Mouse (Mus musculus) ES-Bruce4 (cell line): ENCODE measurements around the gene Sh3d19. TPM values are rescaled to one million over a fixed set of nuclear protein-coding genes. Genes with fewer than 3 reads are reported as not detected.

ENCODE experiments used
- H3K27ac ChIP-seq: 2 replicates; pipeline ENCODE4 v1.5.1; 2012; ENCODE audit warnings: low read length, inconsistent platforms; ENCODE audit not compliant: insufficient read depth
- H3K27me3 ChIP-seq: 2 replicates; pipeline ENCODE4 v1.6.1; 2012; ENCODE audit warnings: mild to moderate bottlenecking, low read length, inconsistent platforms; ENCODE audit not compliant: control insufficient read depth, poor library complexity, insufficient read depth, severe bottlenecking
- H3K36me3 ChIP-seq: 2 replicates; pipeline ENCODE4 v1.6.1; 2012; ENCODE audit warnings: inconsistent platforms, mild to moderate bottlenecking, low read length, moderate library complexity; ENCODE audit not compliant: control insufficient read depth, poor library complexity, insufficient read depth, severe bottlenecking
- H3K4me1 ChIP-seq: one replicate; pipeline ENCODE4 v1.8.1; 2011; ENCODE audit warnings: low read length; ENCODE audit not compliant: control insufficient read depth, insufficient read depth
- H3K4me3 ChIP-seq: 2 replicates; pipeline ENCODE4 v1.5.1; 2011; ENCODE audit warnings: low read depth, mild to moderate bottlenecking, low read length
- H3K9ac ChIP-seq: 2 replicates; pipeline ENCODE4 v1.6.1; 2012; ENCODE audit warnings: low read depth, mild to moderate bottlenecking, inconsistent platforms; ENCODE audit not compliant: poor library complexity, severe bottlenecking
- H3K9me3 ChIP-seq: replicated peaks from 2 replicates; pipeline ENCODE4 v1.6.1; 2012; ENCODE audit warnings: mild to moderate bottlenecking, low read length, inconsistent platforms; ENCODE audit not compliant: control insufficient read depth, poor library complexity, insufficient read depth, severe bottlenecking
- CTCF ChIP-seq: IDR thresholded peaks from one replicate; pipeline ENCODE4 v1.8.1; 2011; ENCODE audit warnings: low read depth, low read length
- EP300 ChIP-seq: IDR thresholded peaks from 2 replicates; pipeline ENCODE4 v1.6.1; 2011; ENCODE audit warnings: low read depth, low read length; ENCODE audit not compliant: insufficient read depth
- POLR2A ChIP-seq: IDR thresholded peaks from one replicate; pipeline ENCODE4 v1.8.1; 2011; ENCODE audit warnings: low read length; ENCODE audit not compliant: insufficient read depth
- polyA plus RNA-seq: library from polyadenylated mRNA; stranded (reverse); fragments of >200 nt; gene quantifications from 2 replicates; pipeline ENCODE4 v1.2.4, GENCODE M21; 2011; ENCODE audit warnings: low read depth; ENCODE audit not compliant: missing spikeins, insufficient read depth, insufficient read length

Sh3d19 gene
- polyA plus RNA-seq, 1 experiment, result 46.6 TPM

GRCm38 (mm10) chr3:86037926-86038484 is 67.1 kb downstream of the Sh3d19 start:
- no peaks in the 10 kb centered on the region for H3K9me3 ChIP-seq
- no peak overlapping the region for H3K4me3 ChIP-seq
- no peaks in the 10 kb centered on the region for H3K27me3 ChIP-seq
- TF ChIP-seq CTCF, result no peak
- no peak for TF ChIP-seq POLR2A
- TF ChIP-seq EP300, result no peak
- H3K36me3 ChIP-seq, result no peaks in the 10 kb centered on the region
- H3K9ac ChIP-seq, result no peak overlapping the region
- no peaks in the 10 kb centered on the region for H3K4me1 ChIP-seq
- no peak overlapping the region for H3K27ac ChIP-seq

GRCm38 (mm10) chr3:86038648-86039047 is 67.7 kb downstream of the Sh3d19 start:
- TF ChIP-seq POLR2A, result no peak
- no peak for TF ChIP-seq CTCF
- no peak for TF ChIP-seq EP300
- Histone ChIP-seq H3K9ac (no peak overlapping the region), H3K27ac (no peak overlapping the region), H3K9me3 (no peaks in the 10 kb centered on the region), H3K36me3 (no peaks in the 10 kb centered on the region), H3K4me3 (no peak overlapping the region), H3K4me1 (no peaks in the 10 kb centered on the region), H3K27me3 (no peaks in the 10 kb centered on the region)

- Histone ChIP-seq H3K36me3 (no peaks in the 10 kb centered on the region), H3K9ac (no peak overlapping the region), H3K4me3 (no peak overlapping the region), H3K27me3 (no peaks in the 10 kb centered on the region), H3K9me3 (no peaks in the 10 kb centered on the region), H3K27ac (no peak overlapping the region), H3K4me1 (no peaks in the 10 kb centered on the region)
- TF ChIP-seq EP300 (no peak), POLR2A (no peak), CTCF (no peak)
Observed at GRCm38 (mm10) chr3:86040286-86041201, 69.6 kb downstream of the Sh3d19 start.

GRCm38 (mm10) chr3:86047686-86048408 is 76.9 kb downstream of the Sh3d19 start:
- TF ChIP-seq POLR2A (no peak), EP300 (no peak), CTCF (peak; percentile 36)

GRCm38 (mm10) chr3:86049041-86049440 is 78.1 kb downstream of the Sh3d19 start:
- no peaks in the 10 kb centered on the region for H3K36me3 ChIP-seq
- H3K27me3 ChIP-seq, result no peaks in the 10 kb centered on the region
- H3K9ac ChIP-seq, result no peak overlapping the region
- H3K9me3 ChIP-seq, result peaks cover 4% of the 10 kb centered on the region; the same call in 1 of the 2 replicates
- H3K27ac ChIP-seq, result no peak overlapping the region
- H3K4me1 ChIP-seq, result no peaks in the 10 kb centered on the region
- H3K4me3 ChIP-seq, result no peak overlapping the region
- TF ChIP-seq CTCF, result peak; percentile 27
- TF ChIP-seq EP300, result no peak
- TF ChIP-seq POLR2A, result no peak

More at GRCm38 (mm10) chr3:86047686-86048408, 76.9 kb downstream of the Sh3d19 start:
- no peak overlapping the region for H3K27ac ChIP-seq
- no peaks in the 10 kb centered on the region for H3K4me1 ChIP-seq
- no peak overlapping the region for H3K9ac ChIP-seq
- no peaks in the 10 kb centered on the region for H3K27me3 ChIP-seq
- H3K36me3 ChIP-seq, result no peaks in the 10 kb centered on the region
- H3K9me3 ChIP-seq, result peaks cover 4% of the 10 kb centered on the region; the same call in 1 of the 2 replicates
- no peak overlapping the region for H3K4me3 ChIP-seq
